Mouse (Mus musculus) stomach, embryonic 16.5 days (tissue): ENCODE measurements around the gene Gm20824. TPM values are rescaled to one million over a fixed set of nuclear protein-coding genes. Genes with fewer than 3 reads are reported as not detected.
"Not testable (repeated sequence)": the region's sequence is repeated elsewhere in the genome, so short reads cannot be mapped to it uniquely, and the experiment has no call there.

ENCODE experiments used
- ATAC-seq: fragments of 200-750 bp; cut with Nextera tagmentation; 2 replicates; pipeline ENCODE4 v1.8.0; 2017; ENCODE audit warnings: moderate number of reproducible peaks, moderate TSS enrichment; ENCODE audit not compliant: insufficient read depth, low FRiP score
- H3K27ac ChIP-seq: fragments of 300-500 bp; sonication (generic); 2 replicates; pipeline ENCODE4 v1.5.1; 2014; ENCODE audit warnings: low read length
- H3K27me3 ChIP-seq: fragments of 300-500 bp; sonication (generic); 2 replicates; pipeline ENCODE4 v1.6.1; 2014; ENCODE audit warnings: low read length, control low read depth, mixed read lengths; ENCODE audit not compliant: control insufficient read depth, insufficient read depth
- H3K36me3 ChIP-seq: fragments of 300-500 bp; sonication (generic); 2 replicates; pipeline ENCODE4 v1.6.1; 2014; ENCODE audit warnings: low read length; ENCODE audit not compliant: control insufficient read depth, insufficient read depth
- H3K4me1 ChIP-seq: fragments of 300-500 bp; sonication (generic); 2 replicates; pipeline ENCODE4 v1.6.1; 2014; ENCODE audit warnings: low read length, control low read depth, mixed read lengths; ENCODE audit not compliant: control insufficient read depth, insufficient read depth
- H3K4me2 ChIP-seq: fragments of 300-500 bp; sonication (generic); 2 replicates; pipeline ENCODE4 v1.6.1; 2014; ENCODE audit warnings: low read depth, low read length, mixed read lengths
- H3K4me3 ChIP-seq: fragments of 300-500 bp; sonication (generic); replicated peaks from 2 replicates; pipeline ENCODE4 v1.5.1; 2014; ENCODE audit warnings: mild to moderate bottlenecking, low read length
- H3K9ac ChIP-seq: fragments of 300-500 bp; sonication (generic); 2 replicates; pipeline ENCODE4 v1.6.1; 2014; ENCODE audit warnings: low read length
- H3K9me3 ChIP-seq: fragments of 300-500 bp; sonication (generic); replicated peaks from 2 replicates; pipeline ENCODE4 v1.6.1; 2016; ENCODE audit warnings: low read length, control low read depth; ENCODE audit not compliant: control insufficient read depth
- WGBS: fragments of 180-500 bp; shearing (Covaris S2); extraction: QIAGEN DNeasy Blood & Tissue Kit; methylation state at CpG from one replicate; pipeline ENCODE4 v1.1.7; 2014; 5-methylcytosine and 5-hydroxymethylcytosine counted together
- polyA plus RNA-seq: library from polyadenylated mRNA; unstranded; fragments of >200 nt; fragmentation: Nextera tagmentation; extraction: Ambion mirVana; gene quantifications from 2 replicates; pipeline ENCODE4 v1.2.1, GENCODE M21; 2015

Gm20824 gene
- polyA plus RNA-seq, result not detected in 2 replicates

DNA sequence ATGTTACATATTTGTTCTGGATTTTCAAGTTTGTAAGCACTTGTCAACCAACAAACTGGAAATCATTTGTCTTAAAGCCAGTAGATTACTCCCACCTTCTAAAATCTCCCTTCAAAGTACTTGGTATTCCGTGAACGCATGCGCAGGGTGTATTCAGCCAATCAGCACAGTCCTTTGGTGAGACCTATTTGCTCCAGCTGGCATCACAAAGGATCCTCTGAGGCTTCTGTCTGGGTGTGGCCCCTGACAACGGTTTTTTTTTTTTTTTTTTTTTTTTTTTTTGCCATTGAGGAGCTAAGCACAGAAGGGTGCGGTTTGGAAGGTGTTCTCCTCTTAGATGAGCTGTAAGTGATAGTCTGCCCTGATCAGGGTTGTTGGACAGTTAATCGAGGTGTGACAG lies at the start of gene Gm20824:
Gene Gm20824, plus strand, starts transcription at position 301 of the 400 bp plus-strand sequence.
- H3K27me3 ChIP-seq, H3K4me2 ChIP-seq, H3K9ac ChIP-seq, H3K4me3 ChIP-seq, H3K4me1 ChIP-seq, H3K9me3 ChIP-seq, H3K36me3 ChIP-seq, ATAC-seq, H3K27ac ChIP-seq: not testable (repeated sequence)
- WGBS, result no CpG with 5 or more reads among the region's 6 CpGs

Other genes starting within 250 kb of the Gm20824 start
- not detected in 2 replicates for gene Gm20825, start 186.4 kb upstream of the Gm20824 start, polyA plus RNA-seq